Mouse (Mus musculus) liver, postnatal 0 days (tissue): ENCODE measurements around the gene Thsd7a.

Experiments used
- CTCF ChIP-seq: sonication (generic); IDR thresholded peaks from 2 replicates; pipeline ENCODE4 v1.5.1; 2016; ENCODE audit warnings: antibody characterized with exemption, low read depth
- EP300 ChIP-seq: IDR thresholded peaks from 2 replicates; pipeline ENCODE4 v1.6.1; 2016; ENCODE audit warnings: antibody characterized with exemption, low read depth, mild to moderate bottlenecking

DNA sequence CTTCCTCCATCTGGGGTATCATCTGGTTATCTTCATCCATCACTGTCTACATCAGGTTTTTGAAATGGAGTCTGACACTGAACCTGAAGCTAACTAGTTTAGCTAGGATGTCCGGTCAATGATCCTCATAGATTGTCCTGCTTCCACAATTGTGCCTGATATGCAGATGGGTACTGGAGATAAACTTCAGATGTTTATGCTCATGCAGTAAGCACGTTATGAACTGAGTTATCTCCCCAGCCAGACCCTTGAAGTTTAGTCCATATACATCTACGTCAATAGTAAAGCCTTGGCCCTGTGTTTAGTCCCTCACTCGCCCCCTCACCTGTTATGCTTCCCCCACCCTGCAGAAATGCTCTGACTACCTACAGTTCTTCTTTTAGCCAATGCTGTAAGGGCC, 184.1 kb downstream of the Thsd7a start:
- TF ChIP-seq CTCF: no peak
- TF ChIP-seq EP300: no peak
